In the genomic region with DNA sequence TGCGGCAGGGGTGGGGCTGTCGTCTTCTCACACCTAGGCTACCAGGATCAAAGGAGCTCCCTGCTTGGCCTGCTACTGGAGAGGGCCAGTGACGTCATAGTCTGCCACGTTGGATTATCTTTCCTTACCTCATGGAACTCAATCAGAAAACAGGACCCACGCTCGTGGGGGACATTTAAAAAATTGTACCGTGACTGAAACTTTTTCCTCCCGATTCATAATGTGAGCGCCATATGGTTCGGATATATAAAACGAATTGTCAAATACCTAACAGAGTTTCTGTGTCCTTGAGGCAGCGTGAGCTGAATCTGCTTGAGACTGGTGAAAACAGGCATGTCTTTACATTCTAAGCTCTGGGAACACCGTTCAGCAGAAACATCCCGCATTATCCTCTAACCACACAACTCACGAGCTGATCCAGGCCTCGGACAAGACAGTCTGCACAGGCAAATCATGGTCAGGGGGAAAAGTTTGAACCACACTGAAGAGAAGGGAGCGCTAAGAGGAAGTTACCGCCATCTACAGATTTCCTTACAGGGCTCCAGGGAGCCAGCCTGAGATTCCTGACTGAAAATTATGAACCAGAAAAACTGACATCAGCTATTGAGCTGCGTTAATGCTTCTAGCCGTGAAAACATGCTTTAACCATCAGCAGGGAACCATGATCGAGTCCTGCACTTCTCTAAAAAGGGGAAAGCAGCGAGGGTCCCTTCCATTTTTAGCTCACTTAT, we compare ENCODE assay signal across 8 mouse cellular contexts. TPM values are rescaled to one million over a fixed set of nuclear protein-coding genes. Genes with fewer than 3 reads are reported as not detected.
DNase-seq lines count a peak whose midpoint lies in the region; ATAC-seq and TF ChIP-seq lines count a peak whose summit lies in the region.

No protein-coding gene starts in this region.

- peaks cover 21% of the 10 kb centered on the region for H3K27me3 ChIP-seq in embryonic facial prominence, embryonic 13.5 days
- H3K27me3 ChIP-seq in intestine, embryonic 16.5 days (replicated peaks; ENCODE audit: control insufficient read depth, insufficient read depth, low read length), result peaks cover 9% of the 10 kb centered on the region; the same call in 1 of the 2 replicates
- no peaks in the 10 kb centered on the region for H3K27me3 ChIP-seq in midbrain, postnatal 0 days (ENCODE audit: insufficient read depth, low read length)

- peak overlapping the region; percentile 80 for H3K9ac ChIP-seq in embryonic facial prominence, embryonic 13.5 days
- peak overlapping the region; percentile 74 for H3K9ac ChIP-seq in intestine, embryonic 16.5 days (ENCODE audit: low read depth, low read length)
- peak overlapping the region; percentile 55 for H3K9ac ChIP-seq in midbrain, postnatal 0 days (replicated peaks; ENCODE audit: low read length, poor library complexity, severe bottlenecking)

- peak overlapping the region; percentile 66 for H3K4me3 ChIP-seq in embryonic facial prominence, embryonic 13.5 days
- peak overlapping the region; percentile 68 for H3K4me3 ChIP-seq in intestine, embryonic 16.5 days (ENCODE audit: low read length)
- H3K4me3 ChIP-seq in midbrain, postnatal 0 days (ENCODE audit: low read depth, low read length), result peak overlapping the region; percentile 68

- H3K9me3 ChIP-seq in embryonic facial prominence, embryonic 13.5 days, result no peaks in the 10 kb centered on the region
- H3K9me3 ChIP-seq in intestine, embryonic 16.5 days (ENCODE audit: control insufficient read depth, low read length), result no peaks in the 10 kb centered on the region
- H3K9me3 ChIP-seq in midbrain, postnatal 0 days (ENCODE audit: low read length), result no peaks in the 10 kb centered on the region

- peak overlapping the region; percentile 93 for H3K4me2 ChIP-seq in embryonic facial prominence, embryonic 13.5 days
- peak overlapping the region; percentile 94 for H3K4me2 ChIP-seq in intestine, embryonic 16.5 days (ENCODE audit: low read depth, low read length)
- peak overlapping the region; percentile 91 for H3K4me2 ChIP-seq in midbrain, postnatal 0 days (ENCODE audit: low read depth, low read length, poor library complexity, severe bottlenecking)

- no peak for ATAC-seq in embryonic facial prominence, embryonic 13.5 days (ENCODE audit: insufficient number of reproducible peaks, insufficient read depth, low FRiP score, low TSS enrichment, low read depth)
- ATAC-seq in intestine, embryonic 16.5 days, result no peak
- ATAC-seq in midbrain, postnatal 0 days (ENCODE audit: low FRiP score), result no peak
- ATAC-seq in erythroid progenitor cell, adult 5-6 weeks (replicated peaks; ENCODE audit: low FRiP score, poor library complexity, severe bottlenecking), result no peak

- H3K27ac ChIP-seq in embryonic facial prominence, embryonic 13.5 days, result peak overlapping the region; percentile 58; the same call in 1 of the 2 replicates
- H3K27ac ChIP-seq in intestine, embryonic 16.5 days (ENCODE audit: low read length), result no peak overlapping the region
- H3K27ac ChIP-seq in midbrain, postnatal 0 days (ENCODE audit: low read depth, low read length), result no peak overlapping the region

- DNase-seq in layer of hippocampus, adult 11-12 months (ENCODE audit: low spot score), result peak; percentile 30
- DNase-seq in layer of hippocampus, adult 9-11 months, result no peak
- DNase-seq in midbrain, postnatal 0 days (ENCODE audit: low spot score), result peak; percentile 21
- no peak for DNase-seq in urinary bladder, postnatal 10 days (ENCODE audit: low spot score)
- DNase-seq in cerebellum, adult 9-11 months, result no peak

- H3K4me1 ChIP-seq in embryonic facial prominence, embryonic 13.5 days, result peaks cover 36% of the 10 kb centered on the region
- peaks cover 6% of the 10 kb centered on the region; the same call in 1 of the 2 replicates for H3K4me1 ChIP-seq in intestine, embryonic 16.5 days (ENCODE audit: control insufficient read depth, insufficient read depth, low read length)
- peaks cover 5% of the 10 kb centered on the region for H3K4me1 ChIP-seq in midbrain, postnatal 0 days (ENCODE audit: insufficient read depth, low read length)

- WGBS in embryonic facial prominence, embryonic 13.5 days, result 4% methylated on average over 22 of the region's 22 CpGs
- 8% methylated on average over 22 of the region's 22 CpGs for WGBS in intestine, embryonic 16.5 days
- 12% methylated on average over 22 of the region's 22 CpGs for WGBS in midbrain, postnatal 0 days

- peak; percentile 35 for TF ChIP-seq CTCF in midbrain, postnatal 0 days (IDR thresholded peaks at IDR 0.05)

- no peaks in the 10 kb centered on the region for H3K36me3 ChIP-seq in embryonic facial prominence, embryonic 13.5 days
- no peaks in the 10 kb centered on the region for H3K36me3 ChIP-seq in intestine, embryonic 16.5 days (ENCODE audit: control insufficient read depth, insufficient read depth, low read length)
- H3K36me3 ChIP-seq in midbrain, postnatal 0 days (ENCODE audit: insufficient read depth, low read length), result no peaks in the 10 kb centered on the region

RNA-seq across cellular contexts. Expression of gene Adcy2, which starts 1.4 kb away (rescaled TPM):
- 3.9 and 5.3 TPM in 2 replicates for polyA plus RNA-seq in embryonic facial prominence, embryonic 13.5 days (2015; fragmentation: Nextera tagmentation; extraction: Ambion mirVana)
- polyA plus RNA-seq in intestine, embryonic 16.5 days (2015; fragmentation: Nextera tagmentation; extraction: Ambion mirVana), result 1.1 and 1.5 TPM in 2 replicates
- 42.6 and 50.9 TPM in 2 replicates for total RNA-seq in midbrain, postnatal 0 days (2014; rRNA removed)
- 16.8 and 17.3 TPM in 2 replicates for polyA plus RNA-seq in midbrain, postnatal 0 days (2015; fragmentation: Nextera tagmentation; extraction: Ambion mirVana)
- total RNA-seq in erythroid progenitor cell, adult 5-6 weeks (2015; ENCODE audit: low replicate concordance), result not detected in 2 replicates
- not detected in 2 replicates for total RNA-seq in erythroid progenitor cell, adult 5-6 weeks (2017; ENCODE audit: low replicate concordance)

Comparison
In these comparisons a context has a peak if more than half of its experiments do, and no peak if none do; other contexts are left out.
1. DNase-seq: peak in layer of hippocampus, adult 11-12 months (single experiment) and midbrain, postnatal 0 days (single experiment); none in layer of hippocampus, adult 9-11 months (single experiment), urinary bladder, postnatal 10 days (single experiment) and cerebellum, adult 9-11 months (single experiment).
2. Peak in every context shown above with its lines, with median percentiles within 50 percentile points of each other: H3K4me2 ChIP-seq, H3K4me3 ChIP-seq and H3K9ac ChIP-seq.